Mouse (Mus musculus): ENCODE measurements around the gene Msl1.

Msl1 gene

GRCm38 (mm10) chr11:98777888-98778287 lies 17.4 kb upstream of the Msl1 start:
- Histone ChIP-seq H3K9me3 (ENCODE audit: low read length) (no peaks in the 10 kb centered on the region), H3K27me3 (ENCODE audit: insufficient read depth, low read length) (peaks cover 24% of the 10 kb centered on the region), H3K4me3 (replicated peaks; ENCODE audit: low read length) (no peak overlapping the region), H3K4me1 (replicated peaks; ENCODE audit: low read depth, low read length) (peaks cover 87% of the 10 kb centered on the region), H3K36me3 (ENCODE audit: insufficient read depth, low read length) (0 out of 2 replicates have a peak, but pooled peaks cover under 1% of the 10 kb centered on the region)
- TF ChIP-seq NANOG (IDR thresholded peaks at IDR 0.05; ENCODE audit: borderline replicate concordance, low read length) (no peak), POU5F1 (IDR thresholded peaks at IDR 0.05; ENCODE audit: borderline replicate concordance, low read length) (no peak), CTCF (conservative IDR thresholded peaks at IDR 0.05; ENCODE audit: low read length) (no peak)

GRCm38 (mm10) chr11:98781851-98782512 lies 13.3 kb upstream of the Msl1 start:
- TF ChIP-seq CTCF (conservative IDR thresholded peaks at IDR 0.05; ENCODE audit: low read length) (no peak), POU5F1 (IDR thresholded peaks at IDR 0.05; ENCODE audit: borderline replicate concordance, low read length) (no peak), NANOG (IDR thresholded peaks at IDR 0.05; ENCODE audit: borderline replicate concordance, low read length) (no peak)
- no peaks in the 10 kb centered on the region for H3K9me3 ChIP-seq (ENCODE audit: low read length)
- H3K4me3 ChIP-seq (replicated peaks; ENCODE audit: low read length): peak overlapping the region; percentile 69; the same call in 1 of the 2 replicates
- H3K4me1 ChIP-seq (replicated peaks; ENCODE audit: low read depth, low read length): peaks cover 87% of the 10 kb centered on the region
- H3K36me3 ChIP-seq (ENCODE audit: insufficient read depth, low read length): no peaks in the 10 kb centered on the region
- H3K27me3 ChIP-seq (ENCODE audit: insufficient read depth, low read length): peaks cover 24% of the 10 kb centered on the region

- Histone ChIP-seq H3K36me3 (ENCODE audit: insufficient read depth, low read length) (no peaks in the 10 kb centered on the region), H3K9me3 (ENCODE audit: low read length) (no peaks in the 10 kb centered on the region), H3K4me1 (replicated peaks; ENCODE audit: low read depth, low read length) (peaks cover 85% of the 10 kb centered on the region), H3K4me3 (replicated peaks; ENCODE audit: low read length) (peak overlapping the region; percentile 69), H3K27me3 (ENCODE audit: insufficient read depth, low read length) (peaks cover 24% of the 10 kb centered on the region)
- no peak for TF ChIP-seq NANOG (IDR thresholded peaks at IDR 0.05; ENCODE audit: borderline replicate concordance, low read length)
- no peak for TF ChIP-seq CTCF (conservative IDR thresholded peaks at IDR 0.05; ENCODE audit: low read length)
- TF ChIP-seq POU5F1 (IDR thresholded peaks at IDR 0.05; ENCODE audit: borderline replicate concordance, low read length): no peak
Observed at GRCm38 (mm10) chr11:98782651-98783235, 12.6 kb upstream of the Msl1 start.

GRCm38 (mm10) chr11:98783236-98783696 lies 12.1 kb upstream of the Msl1 start:
- Histone ChIP-seq H3K36me3 (ENCODE audit: insufficient read depth, low read length) (no peaks in the 10 kb centered on the region), H3K9me3 (ENCODE audit: low read length) (no peaks in the 10 kb centered on the region), H3K4me1 (replicated peaks; ENCODE audit: low read depth, low read length) (peaks cover 85% of the 10 kb centered on the region), H3K27me3 (ENCODE audit: insufficient read depth, low read length) (peaks cover 24% of the 10 kb centered on the region), H3K4me3 (replicated peaks; ENCODE audit: low read length) (peak overlapping the region; percentile 69)
- TF ChIP-seq POU5F1 (IDR thresholded peaks at IDR 0.05; ENCODE audit: borderline replicate concordance, low read length) (no peak), CTCF (conservative IDR thresholded peaks at IDR 0.05; ENCODE audit: low read length) (no peak; the same call in 1 of the 2 replicates), NANOG (IDR thresholded peaks at IDR 0.05; ENCODE audit: borderline replicate concordance, low read length) (no peak)

GRCm38 (mm10) chr11:98784139-98784538 lies 11.2 kb upstream of the Msl1 start:
- Histone ChIP-seq H3K9me3 (ENCODE audit: low read length) (no peaks in the 10 kb centered on the region), H3K4me3 (replicated peaks; ENCODE audit: low read length) (no peak overlapping the region)
- no peak for TF ChIP-seq CTCF (conservative IDR thresholded peaks at IDR 0.05; ENCODE audit: low read length)

GRCm38 (mm10) chr11:98785214-98785613 lies 10.1 kb upstream of the Msl1 start:
- TF ChIP-seq CTCF (conservative IDR thresholded peaks at IDR 0.05; ENCODE audit: low read length): no peak
- H3K9me3 ChIP-seq (ENCODE audit: low read length): no peaks in the 10 kb centered on the region
- peaks cover 24% of the 10 kb centered on the region for H3K27me3 ChIP-seq (ENCODE audit: insufficient read depth, low read length)
- no peaks in the 10 kb centered on the region for H3K36me3 ChIP-seq (ENCODE audit: insufficient read depth, low read length)
- peaks cover 90% of the 10 kb centered on the region for H3K4me1 ChIP-seq (replicated peaks; ENCODE audit: low read depth, low read length)
- no peak overlapping the region for H3K4me3 ChIP-seq (replicated peaks; ENCODE audit: low read length)

More at GRCm38 (mm10) chr11:98784139-98784538, 11.2 kb upstream of the Msl1 start:
- Histone ChIP-seq H3K36me3 (ENCODE audit: insufficient read depth, low read length) (no peaks in the 10 kb centered on the region), H3K4me1 (replicated peaks; ENCODE audit: low read depth, low read length) (peaks cover 90% of the 10 kb centered on the region), H3K27me3 (ENCODE audit: insufficient read depth, low read length) (peaks cover 24% of the 10 kb centered on the region)

GRCm38 (mm10) chr11:98785772-98786281 lies 9.5 kb upstream of the Msl1 start:
- Histone ChIP-seq H3K4me3 (replicated peaks; ENCODE audit: low read length) (peak overlapping the region; percentile 49), H3K36me3 (ENCODE audit: insufficient read depth, low read length) (no peaks in the 10 kb centered on the region), H3K27me3 (ENCODE audit: insufficient read depth, low read length) (peaks cover 24% of the 10 kb centered on the region), H3K4me1 (replicated peaks; ENCODE audit: low read depth, low read length) (peaks cover 90% of the 10 kb centered on the region), H3K9me3 (ENCODE audit: low read length) (no peaks in the 10 kb centered on the region)
- TF ChIP-seq CTCF (conservative IDR thresholded peaks at IDR 0.05; ENCODE audit: low read length) (no peak; the same call in 1 of the 2 replicates), POU5F1 (IDR thresholded peaks at IDR 0.05; ENCODE audit: borderline replicate concordance, low read length) (no peak), NANOG (IDR thresholded peaks at IDR 0.05; ENCODE audit: borderline replicate concordance, low read length) (no peak)

GRCm38 (mm10) chr11:98786359-98787214 lies 8.7 kb upstream of the Msl1 start:
- no peak for TF ChIP-seq POU5F1 (IDR thresholded peaks at IDR 0.05; ENCODE audit: borderline replicate concordance, low read length)
- TF ChIP-seq CTCF (conservative IDR thresholded peaks at IDR 0.05; ENCODE audit: low read length): peak; percentile 99
- Histone ChIP-seq H3K9me3 (ENCODE audit: low read length) (no peaks in the 10 kb centered on the region), H3K36me3 (ENCODE audit: insufficient read depth, low read length) (no peaks in the 10 kb centered on the region), H3K4me3 (replicated peaks; ENCODE audit: low read length) (peak overlapping the region; percentile 49), H3K27me3 (ENCODE audit: insufficient read depth, low read length) (peaks cover 22% of the 10 kb centered on the region), H3K4me1 (replicated peaks; ENCODE audit: low read depth, low read length) (peaks cover 90% of the 10 kb centered on the region)
